Mouse (Mus musculus) mouse embryonic stem cell (cell line): ENCODE data around the gene Vars2.

Experiments used
- in situ Hi-C, 2 experiments: fragments of 300-500 bp; cut with MboI; formaldehyde crosslinking; loops; 1 replicate in 1 of 2; 3 replicates in 1 of 2; pipeline ENCODE4 v1.14.3; 2019 to 2020; ENCODE audit warnings: low sequenced_read_pairs in 2 of 2, low pct_unique_long_range_greater_than_20kb in 1 of 2, mixed read lengths in 1 of 2; ENCODE audit not compliant: unreplicated experiment in 1 of 2

The Vars2 gene

DNA sequence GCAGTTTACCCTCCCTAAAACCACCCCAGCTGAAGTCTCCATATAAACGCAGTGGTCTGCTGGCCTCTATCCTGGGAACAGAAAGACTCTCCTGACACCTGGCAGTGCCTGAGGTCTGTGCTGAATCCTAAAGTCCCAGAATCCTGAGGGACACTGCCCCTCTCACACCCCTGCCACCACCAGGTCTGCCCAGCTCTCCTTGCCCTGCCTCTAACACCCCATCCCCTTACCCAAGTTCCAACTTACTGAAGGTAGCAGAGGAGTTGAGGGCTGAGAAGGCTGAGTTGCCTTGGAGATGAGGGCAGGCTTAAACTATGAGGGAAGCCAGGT lies 30.0 kb upstream of the Vars2 start:
- in situ Hi-C loops = no loop called here

GRCm38 (mm10) chr17:35696691-35697090 lies 29.3 kb upstream of the Vars2 start:
- in situ Hi-C loops = no loop called here

DNA sequence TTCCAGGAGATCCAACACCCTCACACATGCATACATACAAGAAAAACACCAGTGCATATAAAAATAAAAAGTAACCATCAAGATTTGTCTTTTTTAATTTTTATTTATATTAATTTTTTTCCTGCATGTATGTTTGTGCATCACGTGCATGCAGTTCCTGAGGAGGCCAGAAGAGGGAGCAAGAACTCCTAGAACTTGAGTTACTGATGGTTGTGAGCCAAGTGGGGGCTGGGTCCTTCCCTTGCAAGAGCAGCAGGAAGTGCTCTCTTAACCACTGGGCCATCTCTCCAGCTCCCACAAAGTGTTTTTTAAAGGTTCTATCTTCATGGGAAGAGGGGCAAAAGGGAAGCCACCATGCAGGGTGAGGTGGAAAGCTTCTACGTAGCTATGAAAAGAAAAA lies 27.9 kb upstream of the Vars2 start:
- in situ Hi-C loops = no loop called here

DNA sequence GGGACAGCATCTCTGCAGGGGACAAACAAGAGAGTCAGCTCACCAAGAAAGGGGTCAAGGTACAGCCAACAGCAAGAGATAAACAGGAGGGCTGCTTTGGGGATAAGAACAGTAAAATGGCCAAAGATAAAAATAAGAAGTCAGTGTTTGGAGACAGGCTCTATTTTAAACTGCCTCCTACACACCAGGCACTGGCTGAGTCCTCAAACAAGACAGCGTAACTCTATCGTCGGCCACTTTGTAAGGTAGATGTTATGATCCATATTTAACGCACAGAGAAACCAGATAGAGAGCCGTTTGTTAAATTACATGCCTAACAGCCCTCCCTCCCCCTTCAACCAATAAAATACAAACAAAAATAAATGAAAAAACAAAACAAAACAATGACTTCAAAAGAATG lies 26.5 kb upstream of the Vars2 start:
- in situ Hi-C loops = no loop called here

DNA sequence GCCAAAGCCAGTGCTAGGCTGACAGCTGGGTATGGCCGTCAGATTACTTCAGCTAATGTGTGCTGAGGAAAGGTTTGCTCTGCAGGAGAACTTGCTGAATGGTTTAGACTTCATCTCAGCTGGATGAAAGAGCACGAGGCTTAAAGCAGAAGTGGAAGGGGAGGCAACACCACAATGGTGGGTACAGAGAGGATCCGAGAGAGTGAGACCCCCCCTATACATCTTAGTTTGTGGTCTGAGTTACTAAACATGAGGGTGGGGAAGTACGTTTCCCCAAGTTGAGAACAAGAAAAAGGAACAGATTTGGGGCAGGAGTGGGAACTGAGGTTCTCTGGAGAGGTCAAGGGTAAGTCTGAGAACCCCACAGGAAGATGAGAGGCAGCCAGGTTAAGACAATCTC lies 25.0 kb upstream of the Vars2 start:
- in situ Hi-C loops = no loop called here

DNA sequence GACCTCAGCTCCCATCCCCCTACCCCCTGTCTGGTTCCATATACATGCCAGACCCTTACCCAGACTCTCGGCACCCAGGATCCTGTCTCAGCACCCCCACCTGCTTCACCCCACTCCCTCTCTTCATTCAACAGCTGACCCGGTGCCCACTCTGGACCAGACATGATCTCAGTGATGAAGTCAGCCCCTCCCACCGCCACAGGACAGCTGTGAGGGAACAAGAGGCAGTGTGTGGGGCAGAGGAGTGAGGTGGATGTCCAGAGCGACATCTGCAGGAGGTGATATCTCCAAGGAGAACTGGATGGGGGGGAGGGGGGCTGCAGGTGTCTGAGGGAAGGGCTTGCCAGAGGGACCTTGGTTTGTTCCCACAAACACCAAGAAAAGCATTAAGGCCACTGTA lies 24.4 kb upstream of the Vars2 start:
- in situ Hi-C loops = no loop called here

DNA sequence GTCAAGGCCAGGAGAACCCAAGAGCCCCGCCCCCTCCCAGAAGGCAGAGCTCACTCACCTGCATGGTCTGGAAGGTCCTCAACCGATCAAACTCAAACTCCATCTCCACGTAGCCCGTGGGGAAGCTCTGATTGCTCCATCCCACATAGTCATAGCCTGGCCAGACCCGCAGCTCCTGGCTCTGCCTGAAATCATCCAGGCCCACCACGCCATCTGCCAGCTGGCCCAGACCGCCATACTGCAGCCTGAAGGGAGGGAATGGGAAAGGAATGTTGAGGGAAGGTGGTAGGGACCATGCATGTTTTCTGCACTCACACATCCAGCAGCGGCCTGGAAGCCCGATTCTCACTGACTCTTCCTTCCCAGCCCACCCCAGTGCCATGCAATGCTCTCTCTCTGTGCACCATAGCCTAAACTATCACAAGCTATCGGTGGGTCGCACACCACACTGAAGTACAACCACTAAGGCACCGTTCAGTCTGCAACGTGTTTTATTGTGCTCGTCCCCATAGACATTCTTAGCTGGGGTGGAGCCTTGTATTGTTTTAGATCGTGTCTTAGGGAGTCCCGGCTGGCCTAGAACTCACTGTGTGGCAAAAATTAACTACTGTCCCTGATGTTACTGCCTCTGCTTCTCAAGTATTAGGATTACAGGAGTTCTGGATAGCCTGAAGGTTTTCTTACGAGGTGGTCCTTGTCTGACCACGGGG lies 22.7 kb upstream of the Vars2 start:
- in situ Hi-C loops = no loop called here

DNA sequence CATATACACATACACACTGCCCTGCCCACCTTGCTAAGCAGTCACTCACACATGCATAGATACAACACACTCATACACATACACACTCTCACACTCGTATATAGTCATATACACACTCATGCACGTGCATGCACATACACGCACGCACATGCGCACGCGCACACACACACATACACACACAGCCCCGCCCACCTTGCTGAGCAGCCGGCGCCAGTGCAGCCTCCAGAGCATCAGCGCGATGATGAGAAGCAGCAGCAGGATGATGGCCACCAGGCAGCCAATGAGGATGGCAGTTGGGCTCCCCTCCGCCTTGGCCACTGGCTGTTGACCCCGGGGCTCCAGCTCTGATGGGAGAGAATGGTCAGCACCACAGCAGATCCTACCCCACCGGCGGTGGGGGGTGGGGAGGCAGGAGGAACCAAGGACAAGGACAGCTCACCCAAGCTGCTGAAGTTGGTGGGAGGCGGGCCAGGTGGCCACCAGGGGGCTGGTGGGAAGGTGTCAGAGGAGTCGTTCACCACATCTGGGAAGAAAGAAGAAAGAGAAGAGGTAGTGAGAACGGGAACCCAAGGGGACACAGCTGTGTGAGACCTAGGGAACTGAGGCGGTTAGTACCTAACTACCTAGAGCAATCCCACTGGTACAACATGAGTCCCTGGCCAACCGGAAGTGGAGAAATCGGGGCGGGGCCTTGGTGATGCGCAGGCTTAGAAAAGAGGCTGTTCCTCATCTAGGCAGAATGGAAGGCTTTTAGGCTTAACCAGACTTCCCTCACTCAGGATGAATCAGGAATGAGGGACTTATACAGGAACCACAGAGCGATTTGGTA lies 21.2 kb upstream of the Vars2 start:
- in situ Hi-C loops = no loop called here

GRCm38 (mm10) chr17:35685061-35685460 lies 17.7 kb upstream of the Vars2 start:
- in situ Hi-C loops = no loop called here

DNA sequence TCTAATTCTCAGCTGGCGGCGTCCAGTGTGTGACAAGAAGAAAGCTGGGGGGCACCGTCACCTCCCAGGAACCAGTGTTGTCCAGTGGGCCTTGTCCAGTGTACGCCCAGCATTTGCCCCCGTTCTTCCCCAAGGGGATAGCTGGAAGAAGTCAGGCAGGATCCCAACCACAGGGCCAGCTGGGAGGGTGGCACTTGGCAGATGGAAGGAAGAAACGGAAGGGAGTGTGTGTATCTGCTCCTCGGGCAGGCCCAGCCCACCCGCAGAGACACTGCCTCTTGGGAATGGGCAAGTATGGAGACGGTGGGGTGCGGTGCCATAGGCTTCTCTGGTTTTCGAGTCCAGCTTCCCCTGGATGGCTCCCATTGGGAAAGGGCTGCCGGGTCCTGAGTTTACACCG lies 14.6 kb upstream of the Vars2 start:
- in situ Hi-C loops = no loop called here

- in situ Hi-C loops = no loop called here
Observed at GRCm38 (mm10) chr17:35680591-35680990, 13.2 kb upstream of the Vars2 start.

DNA sequence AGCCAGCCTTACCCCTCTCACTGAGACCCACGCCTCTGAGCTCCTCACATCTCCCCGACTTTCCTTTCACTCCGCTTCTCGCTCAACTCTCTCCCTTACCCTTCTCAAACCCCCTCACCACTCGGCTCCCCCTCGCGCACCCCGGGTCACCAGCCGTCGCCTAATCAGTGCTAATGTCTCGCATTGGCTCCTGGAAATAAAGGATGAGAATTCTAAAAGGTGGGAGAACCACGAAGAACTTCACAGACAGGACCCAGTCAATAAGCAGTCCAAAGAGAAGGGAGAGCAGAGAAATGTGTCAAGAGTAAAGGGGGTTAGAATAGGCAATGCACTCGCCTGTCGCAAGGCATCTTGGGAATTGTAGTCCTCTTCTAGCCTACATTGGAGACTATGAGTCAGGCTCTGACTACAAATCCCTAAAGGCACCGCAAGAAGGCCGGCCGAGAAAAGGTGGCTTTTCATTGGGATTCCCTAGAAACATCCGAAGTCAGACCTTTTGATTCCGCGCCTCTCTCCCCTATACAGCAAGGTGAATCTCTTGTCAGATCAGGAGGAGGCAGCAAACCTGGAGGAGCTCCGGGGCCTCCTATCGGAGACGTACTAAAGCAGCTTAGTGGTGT lies 6.1 kb upstream of the Vars2 start, which contains the start of gene Gtf2h4:
Gene Gtf2h4, minus strand, starts transcription at position 324 of the 620 bp plus-strand sequence.
- in situ Hi-C loops = no loop called here

DNA sequence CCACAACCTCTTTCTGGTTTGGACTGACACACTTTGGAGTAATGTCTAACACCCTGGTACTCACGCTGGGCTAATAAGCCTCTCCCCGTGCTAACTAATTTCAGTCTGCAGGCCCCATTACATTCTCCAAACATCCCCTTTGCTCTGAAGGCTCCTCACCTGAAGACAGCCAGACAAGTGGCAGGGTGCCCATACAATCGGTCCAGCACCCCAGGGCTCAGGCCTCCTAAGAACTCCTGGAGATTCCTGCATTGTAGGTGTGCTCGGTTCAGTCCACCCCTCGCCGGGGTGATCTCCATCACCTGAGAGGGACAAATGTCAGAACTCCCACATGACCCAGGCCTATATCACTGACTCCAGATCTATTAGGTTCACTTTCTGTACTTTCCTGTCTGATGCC lies 5.1 kb upstream of the Vars2 start:
- in situ Hi-C loops = no loop called here

DNA sequence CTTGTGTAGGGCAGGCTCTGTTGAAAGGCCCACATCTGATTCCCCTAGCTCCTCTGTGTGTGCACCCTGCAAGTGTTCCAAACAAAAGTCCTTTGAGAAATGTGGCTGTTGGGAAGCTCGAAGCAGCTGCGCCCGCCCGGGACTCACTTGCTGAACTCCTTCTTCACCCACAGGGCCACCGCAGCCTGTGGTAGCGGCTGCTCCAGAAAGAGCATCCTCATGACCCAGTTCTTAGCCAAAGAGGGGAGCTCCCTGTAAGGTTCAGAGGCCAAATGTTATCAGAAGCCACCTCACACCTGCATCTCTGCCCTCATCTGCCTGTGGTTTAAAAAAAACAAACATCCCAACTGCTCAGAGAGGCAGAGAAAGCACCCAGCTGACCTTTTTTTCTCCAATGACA lies 4.5 kb upstream of the Vars2 start:
- in situ Hi-C loops = no loop called here

GRCm38 (mm10) chr17:35669731-35670130 lies 2.3 kb upstream of the Vars2 start:
- in situ Hi-C loops = no loop called here

GRCm38 (mm10) chr17:35666851-35667256 lies 538 bp downstream of the Vars2 start:
- in situ Hi-C loops = no loop called here

DNA sequence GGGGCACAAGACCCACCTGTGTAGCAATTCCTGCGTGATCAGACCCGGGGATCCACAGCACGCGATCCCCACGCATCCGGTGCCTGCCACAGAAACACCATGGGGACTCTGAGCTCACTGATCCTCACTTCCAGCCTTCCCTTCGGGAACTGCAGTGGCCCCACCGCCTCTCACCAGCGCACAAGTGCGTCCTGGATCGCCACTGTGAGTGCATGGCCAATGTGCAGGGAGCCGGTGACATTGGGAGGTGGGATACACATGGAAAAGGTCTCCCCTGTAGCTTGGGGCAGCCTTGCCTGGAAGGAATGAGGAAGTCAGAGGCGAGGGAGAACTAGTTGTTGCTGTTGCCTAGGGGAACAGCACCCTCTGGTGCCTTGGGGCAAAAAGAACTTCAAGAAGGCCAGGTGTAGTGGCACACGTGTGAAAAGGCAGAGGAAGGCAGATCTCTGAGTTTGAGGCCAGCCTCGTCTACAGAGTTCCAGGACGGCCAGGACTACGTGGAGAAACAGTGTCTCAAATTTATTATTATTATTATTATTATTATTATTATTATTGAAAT lies 1.4 kb downstream of the Vars2 start:
- in situ Hi-C loops = no loop called here

DNA sequence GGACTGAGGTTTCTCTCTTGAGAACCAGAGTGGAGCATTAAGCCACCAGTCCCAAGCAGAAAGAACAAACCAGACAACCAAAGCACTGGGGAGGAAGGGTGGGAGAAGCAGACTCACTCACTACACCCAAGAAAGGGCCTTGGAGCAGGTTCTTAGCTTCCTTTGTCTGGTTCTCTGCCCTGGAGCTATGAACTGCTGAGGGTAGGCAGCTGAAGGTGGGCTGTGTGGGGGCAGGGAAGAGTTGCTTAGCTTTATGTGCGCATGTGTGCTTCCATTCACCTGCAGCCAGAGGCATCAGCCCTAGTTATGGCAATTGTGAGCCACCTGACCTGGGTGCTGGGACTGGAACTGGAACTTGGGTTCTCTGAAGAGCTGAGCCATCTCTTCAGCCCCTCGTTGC lies 14.3 kb downstream of the Vars2 start:
- in situ Hi-C loops = no loop called here

DNA sequence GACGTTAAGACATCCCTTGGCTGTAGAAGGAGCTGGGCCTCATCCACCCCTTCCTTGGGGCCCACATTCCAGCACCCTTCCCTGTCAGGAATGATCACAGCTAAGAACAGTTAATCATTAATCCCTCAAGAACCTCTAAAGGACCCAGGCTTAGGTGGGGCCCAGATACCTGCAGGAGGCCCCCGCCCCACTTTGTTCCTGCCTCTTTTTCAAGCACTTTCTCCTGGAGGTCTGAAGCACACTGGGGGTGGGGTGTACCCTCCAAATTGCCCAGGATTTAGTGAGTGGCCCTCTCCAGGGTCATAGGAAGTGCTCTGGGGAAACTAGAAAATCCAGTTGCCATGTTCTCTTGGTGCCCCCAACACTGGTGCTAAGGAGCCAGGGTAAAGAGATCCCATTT lies 18.0 kb downstream of the Vars2 start:
- in situ Hi-C loops = no loop called here
